Mouse (Mus musculus): Measurements from ENCODE around the gene Cnot2.

GRCm38 (mm10) chr10:116470306-116470925 is 110.9 kb downstream of the Cnot2 start:
- peak; percentile 37; the same call in 1 of the 2 replicates for TF ChIP-seq CTCF (IDR thresholded peaks at IDR 0.05; ENCODE audit: borderline replicate concordance, insufficient read depth, low read depth, low read length)
- no peak for TF ChIP-seq POLR2A (IDR thresholded peaks at IDR 0.05; ENCODE audit: borderline replicate concordance, insufficient read depth, low read length)

Measured in cerebellum, adult 2 months (tissue).